Mouse (Mus musculus): ENCODE measurements around the gene Crls1.

Gene Crls1

GRCm38 (mm10) chr2:132884303-132884967 is 38.0 kb downstream of the Crls1 start:
- no peak for DNase-seq (ENCODE audit: low spot score)

- no peak for DNase-seq (ENCODE audit: low spot score)
These were observed 38.8 kb downstream of the Crls1 start for GRCm38 (mm10) chr2:132885312-132885711.

DNA sequence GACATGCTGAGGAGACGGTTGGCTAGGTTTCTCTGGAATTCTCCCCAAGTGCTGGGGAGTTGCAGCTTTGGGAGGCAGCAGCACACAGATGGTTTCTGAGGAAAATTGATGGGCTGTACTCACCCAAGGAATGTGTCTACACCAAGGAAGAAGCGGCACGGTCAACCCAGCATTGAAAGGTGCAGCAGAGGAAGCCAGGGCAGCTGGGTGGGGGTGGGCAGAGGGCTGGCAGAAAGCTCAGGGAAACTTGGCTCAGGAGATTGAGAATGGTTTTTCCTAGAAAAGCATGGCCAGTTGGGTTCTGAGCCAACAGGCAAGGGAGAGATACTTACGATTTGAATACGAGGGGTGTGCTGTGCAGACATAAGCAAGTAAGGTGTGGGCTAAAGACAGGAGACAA is 47.4 kb downstream of the Crls1 start:
- DNase-seq (ENCODE audit: low spot score) = no peak

DNA sequence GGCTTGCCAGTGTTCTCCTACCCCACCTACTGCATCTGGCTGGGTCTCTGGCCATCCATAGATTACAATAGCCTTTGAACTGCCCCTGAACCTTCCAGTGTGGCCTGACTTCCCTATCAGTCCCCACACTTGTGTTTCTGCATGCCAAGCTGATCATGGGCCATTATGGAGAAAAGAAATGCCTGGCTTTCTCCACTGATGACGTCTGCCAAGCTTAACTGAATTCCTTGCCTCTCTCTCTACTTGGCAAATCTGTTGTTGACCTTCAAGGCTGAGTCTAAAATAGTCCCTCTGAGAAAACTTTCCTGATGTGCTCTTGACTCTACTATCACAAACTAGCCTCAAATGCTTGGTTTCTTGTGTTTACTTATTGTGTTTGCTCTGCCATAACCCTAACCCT is 51.7 kb downstream of the Crls1 start:
- DNase-seq (ENCODE audit: low spot score) = no peak

- DNase-seq (ENCODE audit: low spot score) = no peak
These were observed 54.1 kb downstream of the Crls1 start for GRCm38 (mm10) chr2:132900596-132900995.

- no peak for DNase-seq (ENCODE audit: low spot score)
These were observed 55.2 kb downstream of the Crls1 start for GRCm38 (mm10) chr2:132901636-132902035.

DNA sequence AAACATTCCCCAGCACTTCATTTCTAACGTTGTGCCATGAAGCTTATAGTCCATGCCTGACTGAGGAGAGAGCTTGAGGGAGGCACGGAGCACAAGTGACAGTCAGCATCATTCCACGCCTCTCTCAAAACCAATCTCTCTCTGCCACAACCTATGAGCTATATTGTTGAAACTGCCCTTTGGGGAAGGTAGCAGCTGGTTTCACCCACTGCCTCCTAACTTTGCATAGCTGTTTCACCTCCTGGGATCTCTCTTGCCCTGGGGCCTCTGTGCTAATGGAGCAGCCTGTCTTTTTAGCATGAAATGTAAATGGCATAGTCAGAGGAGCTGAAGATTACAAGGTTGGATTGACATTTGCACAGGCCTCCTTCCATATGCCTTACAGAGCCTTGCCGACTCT is 55.6 kb downstream of the Crls1 start:
- DNase-seq (ENCODE audit: low spot score) = no peak

DNA sequence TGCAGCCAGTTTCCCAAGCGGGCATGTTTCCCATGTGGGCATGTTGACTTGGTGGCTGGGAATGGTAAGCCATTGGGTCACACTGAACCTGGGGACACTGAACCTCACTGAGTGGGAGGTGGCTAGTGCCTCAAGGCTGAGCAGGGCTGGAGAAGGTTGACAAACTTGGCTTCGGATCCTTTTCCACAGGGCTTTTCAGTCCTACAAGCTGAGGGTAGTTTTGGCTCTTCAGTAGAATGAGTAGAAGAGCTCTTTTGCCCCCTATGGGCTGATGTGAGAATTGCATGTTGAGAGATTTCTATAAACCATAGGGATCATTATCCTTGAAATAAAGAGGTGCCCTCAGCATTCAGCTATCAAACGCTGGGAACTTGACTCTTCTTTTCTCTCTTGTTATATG is 57.0 kb downstream of the Crls1 start:
- no peak for DNase-seq (ENCODE audit: low spot score)

- DNase-seq (ENCODE audit: low spot score) = no peak
These were observed 58.5 kb downstream of the Crls1 start for GRCm38 (mm10) chr2:132904961-132905360.

GRCm38 (mm10) chr2:132906763-132907162 is 60.3 kb downstream of the Crls1 start:
- DNase-seq (ENCODE audit: low spot score) = no peak

DNA sequence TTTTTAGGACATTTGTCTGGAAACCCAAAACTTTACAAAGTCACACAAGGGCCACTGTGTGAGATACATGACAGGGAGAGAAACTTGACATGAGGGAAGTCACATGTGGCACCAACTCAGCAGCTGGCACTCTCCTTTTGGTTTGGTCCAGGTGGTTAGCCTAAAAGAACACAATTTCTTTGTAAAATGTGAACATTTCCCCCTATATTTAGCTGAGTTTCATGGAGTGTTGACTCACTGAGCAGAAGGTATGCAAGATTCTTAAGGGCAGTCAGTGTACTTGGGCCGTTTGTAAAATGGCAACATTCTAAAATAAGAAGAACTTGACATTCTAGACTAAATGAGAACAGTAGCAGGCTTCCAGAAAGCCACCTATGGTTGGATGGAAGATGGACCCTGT is 68.3 kb downstream of the Crls1 start:
- no peak for DNase-seq (ENCODE audit: low spot score)

Data from urinary bladder, postnatal 10 days (tissue).